Mouse (Mus musculus) heart, embryonic 11.5 days (tissue): ENCODE results near the gene Fam161a. TPM values are rescaled to one million over a fixed set of nuclear protein-coding genes. Genes with fewer than 3 reads are reported as not detected.

ENCODE experiments used
- ATAC-seq: fragments of 200-750 bp; cut with Nextera tagmentation; replicated peaks from 2 replicates; pipeline ENCODE4 v1.8.0; 2017; ENCODE audit warnings: moderate library complexity; ENCODE audit not compliant: insufficient number of reproducible peaks, low FRiP score, low TSS enrichment
- H3K27ac ChIP-seq: fragments of 300-500 bp; sonication (generic); 2 replicates; pipeline ENCODE4 v1.5.1; 2014; ENCODE audit warnings: mild to moderate bottlenecking, low read depth, low read length
- H3K27me3 ChIP-seq: fragments of 300-500 bp; sonication (generic); 2 replicates; pipeline ENCODE4 v1.6.1; 2014; ENCODE audit warnings: mild to moderate bottlenecking, low read length, mixed read lengths; ENCODE audit not compliant: control insufficient read depth, insufficient read depth
- H3K36me3 ChIP-seq: fragments of 300-500 bp; sonication (generic); 2 replicates; pipeline ENCODE4 v1.6.1; 2014; ENCODE audit warnings: mild to moderate bottlenecking, low read length, moderate library complexity, mixed read lengths; ENCODE audit not compliant: control insufficient read depth, insufficient read depth
- H3K4me1 ChIP-seq: fragments of 300-500 bp; sonication (generic); 2 replicates; pipeline ENCODE4 v1.6.1; 2014; ENCODE audit warnings: low read length; ENCODE audit not compliant: control insufficient read depth, insufficient read depth
- H3K4me2 ChIP-seq: fragments of 300-500 bp; sonication (generic); 2 replicates; pipeline ENCODE4 v1.6.1; 2014; ENCODE audit warnings: mild to moderate bottlenecking, moderate library complexity
- H3K4me3 ChIP-seq: fragments of 300-500 bp; sonication (generic); 2 replicates; pipeline ENCODE4 v1.5.1; 2014; ENCODE audit warnings: low read depth, low read length
- H3K9ac ChIP-seq: fragments of 300-500 bp; sonication (generic); 2 replicates; pipeline ENCODE4 v1.6.1; 2014; ENCODE audit warnings: mild to moderate bottlenecking, low read depth, low read length, moderate library complexity
- H3K9me3 ChIP-seq: fragments of 300-500 bp; sonication (generic); replicated peaks from 2 replicates; pipeline ENCODE4 v1.6.1; 2016; ENCODE audit warnings: low read length; ENCODE audit not compliant: control insufficient read depth
- WGBS: fragments of 180-500 bp; shearing (Covaris S2); extraction: QIAGEN DNeasy Blood & Tissue Kit; methylation state at CpG from one replicate; pipeline ENCODE4 v1.1.7; 2014; ENCODE audit not compliant: insufficient replicate concordance; 5-methylcytosine and 5-hydroxymethylcytosine counted together
- polyA plus RNA-seq: library from polyadenylated mRNA; unstranded; fragments of >200 nt; fragmentation: Nextera tagmentation; extraction: Ambion mirVana; gene quantifications from 2 replicates; pipeline ENCODE4 v1.2.1, GENCODE M21; 2014

Gene Fam161a
- 1.3 and 1.9 TPM in 2 replicates for polyA plus RNA-seq

DNA sequence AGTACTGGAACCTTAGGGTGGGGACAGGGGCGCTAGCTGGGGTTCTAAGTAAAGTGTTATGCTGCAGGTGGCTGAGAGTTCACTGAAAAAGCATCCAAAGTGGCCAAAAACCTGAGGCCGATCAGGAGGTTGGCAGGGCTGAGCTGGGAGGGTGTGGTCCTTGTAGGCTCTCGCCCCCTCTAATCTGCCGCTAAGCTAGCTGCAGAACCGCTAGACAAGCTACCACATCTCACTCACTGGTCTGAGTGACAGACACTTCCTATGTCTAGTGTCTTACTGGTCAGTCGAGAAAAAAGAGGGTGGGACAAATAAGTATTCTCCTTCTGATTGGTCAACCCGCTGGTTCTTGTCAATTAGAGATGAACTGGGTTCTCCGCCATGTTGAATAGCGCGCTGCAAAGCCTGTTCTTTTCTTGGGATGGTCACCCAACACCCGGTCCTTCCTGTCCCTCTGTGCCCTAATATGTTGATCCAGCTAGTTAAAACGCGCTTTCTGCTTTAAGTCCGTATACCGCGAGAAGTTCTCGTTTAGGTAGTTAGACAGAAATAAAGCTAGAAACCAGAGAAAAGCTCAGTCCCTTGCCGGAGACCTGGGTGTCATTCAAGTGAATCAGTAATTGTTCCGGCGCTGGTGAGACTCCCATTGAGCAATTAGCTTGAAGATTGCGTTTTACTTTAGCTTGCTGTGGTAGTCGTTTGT, at the start of gene Fam161a:
TSS of gene Fam161a (plus strand) at position 51 of the 700 bp plus-strand sequence.
- H3K27ac ChIP-seq = peak within 1 kb of the TSS; percentile 92
- 2% methylated on average over 22 of the region's 22 CpGs for WGBS
- peak within 1 kb of the TSS; percentile 87 for H3K4me2 ChIP-seq
- peaks cover 9% of the 10 kb centered on the region for H3K36me3 ChIP-seq
- ATAC-seq = peak; percentile 95
- H3K9ac ChIP-seq = peak within 1 kb of the TSS; percentile 83
- peak within 1 kb of the TSS; percentile 64 for H3K4me3 ChIP-seq
- H3K4me1 ChIP-seq = peaks cover 3% of the 10 kb centered on the region; the same call in 1 of the 2 replicates
- H3K27me3 ChIP-seq = no peaks in the 10 kb centered on the region
- no peaks in the 10 kb centered on the region for H3K9me3 ChIP-seq

- no peak for ATAC-seq
- Histone ChIP-seq H3K9me3 (no peaks in the 10 kb centered on the region), H3K4me2 (no peak overlapping the region), H3K4me3 (no peak overlapping the region), H3K27ac (no peak overlapping the region), H3K27me3 (no peaks in the 10 kb centered on the region), H3K36me3 (no peaks in the 10 kb centered on the region), H3K9ac (no peak overlapping the region), H3K4me1 (no peaks in the 10 kb centered on the region)
- WGBS = 81% methylated on average over 4 of the region's 4 CpGs
Observed at GRCm38 (mm10) chr11:22957791-22958374, 49.4 kb upstream of the Fam161a start.

DNA sequence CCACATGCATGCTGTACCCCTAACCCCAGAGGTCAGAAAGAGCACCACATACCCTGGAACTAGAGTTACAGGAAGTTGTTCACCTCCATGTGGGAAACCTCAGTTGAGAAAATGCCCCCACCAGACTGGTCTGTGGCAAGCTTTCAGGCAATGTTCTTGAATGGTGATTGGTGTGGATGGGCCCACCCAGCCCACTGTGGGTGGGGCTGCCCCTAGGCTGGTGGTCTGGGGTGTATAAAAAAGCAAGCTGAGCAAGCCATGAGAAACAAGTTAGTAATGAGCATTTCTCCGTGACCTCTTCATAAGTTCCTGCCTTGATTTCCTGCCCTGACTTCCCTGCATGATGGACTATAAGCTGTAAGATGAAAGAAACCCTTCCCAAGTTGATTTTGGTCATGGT, 45.2 kb upstream of the Fam161a start:
- WGBS = 74% methylated on average over 1 of the region's 1 CpGs
- H3K27ac ChIP-seq = no peak overlapping the region
- no peak for ATAC-seq

GRCm38 (mm10) chr11:22964401-22964800, 42.9 kb upstream of the Fam161a start:
- H3K4me2 ChIP-seq = no peak overlapping the region
- WGBS = 73% methylated on average over 4 of the region's 4 CpGs
- ATAC-seq = no peak
- H3K9ac ChIP-seq = no peak overlapping the region
- H3K4me1 ChIP-seq = no peaks in the 10 kb centered on the region
- no peaks in the 10 kb centered on the region for H3K27me3 ChIP-seq
- H3K9me3 ChIP-seq = 0 out of 2 replicates have a peak, but pooled peaks cover 4% of the 10 kb centered on the region
- H3K4me3 ChIP-seq = no peak overlapping the region
- no peak overlapping the region for H3K27ac ChIP-seq
- H3K36me3 ChIP-seq = peaks cover 2% of the 10 kb centered on the region; the same call in 1 of the 2 replicates

More for the DNA sequence above, 45.2 kb upstream of the Fam161a start:
- Histone ChIP-seq H3K9me3 (0 out of 2 replicates have a peak, but pooled peaks cover 4% of the 10 kb centered on the region), H3K4me3 (no peak overlapping the region), H3K9ac (no peak overlapping the region), H3K4me2 (no peak overlapping the region), H3K27me3 (no peaks in the 10 kb centered on the region), H3K4me1 (no peaks in the 10 kb centered on the region), H3K36me3 (no peaks in the 10 kb centered on the region)

- no peak for ATAC-seq
- Histone ChIP-seq H3K4me2 (no peak overlapping the region), H3K36me3 (peaks cover 2% of the 10 kb centered on the region; the same call in 1 of the 2 replicates), H3K4me1 (no peaks in the 10 kb centered on the region), H3K9me3 (peaks cover 5% of the 10 kb centered on the region; the same call in 1 of the 2 replicates), H3K27me3 (no peaks in the 10 kb centered on the region), H3K9ac (no peak overlapping the region), H3K27ac (no peak overlapping the region), H3K4me3 (no peak overlapping the region)
- WGBS = 75% methylated on average over 4 of the region's 4 CpGs
Observed at GRCm38 (mm10) chr11:22965503-22965902, 41.8 kb upstream of the Fam161a start.

- Histone ChIP-seq H3K36me3 (peaks cover 9% of the 10 kb centered on the region; the same call in 1 of the 2 replicates), H3K9me3 (peaks cover 20% of the 10 kb centered on the region)
- WGBS = 68% methylated on average over 6 of the region's 6 CpGs
Observed at GRCm38 (mm10) chr11:22969486-22969885, 37.8 kb upstream of the Fam161a start.

DNA sequence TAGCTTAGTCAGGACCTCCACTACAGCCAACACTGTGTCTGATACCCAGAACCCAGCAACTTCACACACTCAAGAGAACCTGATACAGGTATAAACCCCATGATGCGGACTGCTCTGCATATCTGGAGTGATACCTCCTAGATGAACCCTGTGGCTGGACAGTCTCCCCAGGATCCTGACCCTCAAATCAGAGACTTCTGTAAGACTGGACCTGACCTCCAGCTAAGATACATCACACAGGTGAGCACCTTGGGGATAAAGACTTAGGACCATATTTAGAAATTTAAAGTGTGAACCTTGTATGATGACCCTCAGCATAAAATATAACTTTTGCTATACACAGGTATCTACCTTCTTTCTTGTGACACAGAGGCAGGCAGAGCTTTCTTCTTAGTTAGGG, 36.8 kb upstream of the Fam161a start:
- 0 out of 2 replicates have a peak, but pooled peaks cover 3% of the 10 kb centered on the region for H3K4me1 ChIP-seq
- H3K4me3 ChIP-seq = no peak overlapping the region
- no peak overlapping the region for H3K9ac ChIP-seq
- no peaks in the 10 kb centered on the region for H3K27me3 ChIP-seq
- ATAC-seq = no peak
- WGBS = 79% methylated on average over 1 of the region's 1 CpGs
- no peak overlapping the region for H3K27ac ChIP-seq
- H3K9me3 ChIP-seq = peaks cover 20% of the 10 kb centered on the region
- H3K36me3 ChIP-seq = peaks cover 9% of the 10 kb centered on the region; the same call in 1 of the 2 replicates
- no peak overlapping the region for H3K4me2 ChIP-seq

More at GRCm38 (mm10) chr11:22969486-22969885, 37.8 kb upstream of the Fam161a start:
- Histone ChIP-seq H3K4me2 (no peak overlapping the region), H3K27me3 (no peaks in the 10 kb centered on the region), H3K4me3 (no peak overlapping the region), H3K4me1 (0 out of 2 replicates have a peak, but pooled peaks cover 3% of the 10 kb centered on the region), H3K27ac (no peak overlapping the region), H3K9ac (no peak overlapping the region)
- no peak for ATAC-seq

DNA sequence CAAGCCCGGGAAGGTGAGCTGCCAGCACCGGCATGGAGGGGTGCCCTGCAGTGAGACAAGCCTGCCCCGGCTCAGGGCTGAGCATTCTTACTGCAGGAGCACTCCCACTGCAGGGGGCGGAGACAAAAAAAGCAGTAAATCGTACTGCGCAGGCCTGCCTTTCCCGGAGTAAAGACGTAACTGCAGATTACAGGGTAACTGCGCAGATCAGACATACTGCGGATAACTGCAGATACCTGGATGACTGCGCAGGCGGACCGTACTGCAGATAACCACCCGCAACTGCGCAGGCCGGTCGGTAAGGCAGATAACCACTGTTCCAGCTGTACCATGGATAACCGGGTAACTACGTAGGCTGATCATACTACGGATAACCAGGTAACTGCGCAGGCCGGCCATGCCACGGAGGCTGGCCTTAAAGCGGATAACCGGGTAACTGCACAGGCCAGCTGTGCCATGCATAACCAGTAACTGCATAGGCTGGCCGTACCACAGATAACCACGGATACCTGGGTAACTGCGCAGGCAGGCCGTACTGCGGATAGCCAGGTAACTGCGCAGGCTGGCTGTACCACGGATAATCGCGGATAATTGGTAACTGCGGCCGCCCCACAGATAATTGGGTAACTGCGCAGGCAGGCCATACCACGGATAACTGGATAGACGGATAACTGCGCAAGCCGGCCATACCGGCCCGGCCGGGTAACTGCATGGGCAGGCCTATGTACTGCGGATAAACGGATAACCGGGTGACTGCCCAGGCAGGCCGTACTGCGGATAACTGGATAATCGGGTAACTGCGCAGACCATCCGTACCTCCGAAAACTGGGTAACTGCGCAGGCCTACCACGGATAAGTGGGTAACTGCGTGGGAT, 35.3 kb upstream of the Fam161a start, which contains the start of gene Zrsr1:
TSS of gene Zrsr1 (plus strand) at position 171 of the 875 bp plus-strand sequence.
- H3K4me3 ChIP-seq = peak within 1 kb of the TSS; percentile 62
- H3K9me3 ChIP-seq = peaks cover 16% of the 10 kb centered on the region
- peak within 1 kb of the TSS; percentile 67 for H3K9ac ChIP-seq
- H3K27me3 ChIP-seq = no peaks in the 10 kb centered on the region
- H3K4me2 ChIP-seq = peak within 1 kb of the TSS; percentile 78
- whole genome bisulfite sequencing = 50% methylated on average over 56 of the region's 56 CpGs
- H3K4me1 ChIP-seq = 0 out of 2 replicates have a peak, but pooled peaks cover 3% of the 10 kb centered on the region
- peak within 1 kb of the TSS; percentile 70 for H3K27ac ChIP-seq
- peaks cover 9% of the 10 kb centered on the region; the same call in 1 of the 2 replicates for H3K36me3 ChIP-seq
- peak; percentile 83 for ATAC-seq
